Mouse (Mus musculus): ENCODE data around the gene Gm3415. TPM values are rescaled to one million over a fixed set of nuclear protein-coding genes. Genes with fewer than 3 reads are reported as not detected.

The Gm3415 gene
- polyA plus RNA-seq, 1 experiment from 2014 or later: not detected

DNA sequence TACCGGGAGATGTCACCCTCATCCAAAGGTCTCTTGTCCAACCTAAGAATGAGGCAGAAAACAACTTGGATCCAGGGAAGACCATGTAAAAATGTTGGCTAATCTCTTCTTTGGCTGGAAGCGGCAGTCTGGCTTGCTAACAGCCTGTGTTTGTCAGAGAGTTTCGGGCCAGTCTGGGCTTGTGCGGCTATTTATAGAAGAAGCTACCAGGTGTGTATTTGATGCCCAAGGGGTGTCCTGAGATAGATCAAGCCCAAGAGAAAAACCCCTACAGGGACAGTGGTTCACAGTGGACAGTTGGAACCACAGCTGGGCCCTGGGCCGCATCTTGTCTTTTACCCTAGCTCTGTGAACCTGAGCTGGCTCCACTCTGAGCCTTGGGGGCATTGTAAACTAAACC is 51.0 kb downstream of the Gm3415 start:
- WGBS: 90% methylated on average over 5 of the region's 5 CpGs
- ATAC-seq (ENCODE audit: low FRiP score): no peak
- Histone ChIP-seq H3K27me3 (replicated peaks) (no peaks in the 10 kb centered on the region), H3K4me1 (no peaks in the 10 kb centered on the region), H3K4me2 (no peak overlapping the region), H3K9me3 (replicated peaks) (no peaks in the 10 kb centered on the region), H3K9ac (replicated peaks) (no peak overlapping the region), H3K27ac (replicated peaks) (no peak overlapping the region), H3K36me3 (no peaks in the 10 kb centered on the region), H3K4me3 (replicated peaks) (no peak overlapping the region)

DNA sequence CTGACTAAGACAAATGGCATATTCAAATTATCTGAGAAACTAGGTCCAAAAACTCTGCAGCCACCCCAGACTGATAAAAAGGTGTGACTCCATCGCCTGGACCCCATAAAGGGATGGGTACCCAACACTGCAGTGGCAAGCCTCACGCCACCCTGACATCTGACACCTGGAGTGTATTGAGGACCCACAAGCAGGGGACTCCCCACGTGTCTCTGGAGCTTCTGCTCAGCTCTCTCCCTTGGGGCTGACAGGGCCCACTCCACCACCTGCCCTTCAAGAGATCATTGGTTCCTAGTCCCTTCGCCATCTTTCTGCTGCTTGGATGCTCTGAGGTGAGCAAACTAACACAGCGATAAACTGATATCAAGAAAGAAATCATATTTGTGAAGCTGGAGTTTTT is 51.9 kb downstream of the Gm3415 start:
- no peak overlapping the region for H3K4me2 ChIP-seq
- H3K27ac ChIP-seq (replicated peaks): no peak overlapping the region
- no peaks in the 10 kb centered on the region for H3K9me3 ChIP-seq (replicated peaks)
- no peak overlapping the region for H3K4me3 ChIP-seq (replicated peaks)
- WGBS: 82% methylated on average over 5 of the region's 5 CpGs
- H3K4me1 ChIP-seq: no peaks in the 10 kb centered on the region
- ATAC-seq (ENCODE audit: low FRiP score): no peak
- H3K27me3 ChIP-seq (replicated peaks): no peaks in the 10 kb centered on the region
- H3K36me3 ChIP-seq: no peaks in the 10 kb centered on the region
- H3K9ac ChIP-seq (replicated peaks): no peak overlapping the region

Other genes starting within 250 kb of the Gm3415 start
- 19.4 and 22.2 TPM in 2 replicates for gene Wasf3, start 171.2 kb upstream of the Gm3415 start, polyA plus RNA-seq (2015; fragmentation: Nextera tagmentation; extraction: Ambion mirVana)
- not detected in 2 replicates for gene Gm6408, start 74.2 kb upstream of the Gm3415 start, polyA plus RNA-seq (2015; fragmentation: Nextera tagmentation; extraction: Ambion mirVana)
- not detected in 2 replicates for gene Gm6370, start 64.8 kb upstream of the Gm3415 start, polyA plus RNA-seq (2015; fragmentation: Nextera tagmentation; extraction: Ambion mirVana)
- gene 4930449I24Rik, start 53.7 kb upstream of the Gm3415 start, polyA plus RNA-seq (2015; fragmentation: Nextera tagmentation; extraction: Ambion mirVana): not detected in 2 replicates
- not detected in 2 replicates for gene Gm3402, start 42.0 kb upstream of the Gm3415 start, polyA plus RNA-seq (2015; fragmentation: Nextera tagmentation; extraction: Ambion mirVana)
- gene Gm3404, start 30.3 kb upstream of the Gm3415 start, polyA plus RNA-seq (2015; fragmentation: Nextera tagmentation; extraction: Ambion mirVana): not detected in 2 replicates
- not detected in 2 replicates for gene Gm3409, start 18.5 kb upstream of the Gm3415 start, polyA plus RNA-seq (2015; fragmentation: Nextera tagmentation; extraction: Ambion mirVana)
- 23.8 and 27.5 TPM in 2 replicates for gene Gpr12, start 29.1 kb downstream of the Gm3415 start, polyA plus RNA-seq (2015; fragmentation: Nextera tagmentation; extraction: Ambion mirVana)
- gene Usp12, start 238.9 kb downstream of the Gm3415 start, polyA plus RNA-seq (2015; fragmentation: Nextera tagmentation; extraction: Ambion mirVana): 14.4 and 16.8 TPM in 2 replicates